Mouse (Mus musculus): Measurements from ENCODE around the gene Col6a4.

DNA sequence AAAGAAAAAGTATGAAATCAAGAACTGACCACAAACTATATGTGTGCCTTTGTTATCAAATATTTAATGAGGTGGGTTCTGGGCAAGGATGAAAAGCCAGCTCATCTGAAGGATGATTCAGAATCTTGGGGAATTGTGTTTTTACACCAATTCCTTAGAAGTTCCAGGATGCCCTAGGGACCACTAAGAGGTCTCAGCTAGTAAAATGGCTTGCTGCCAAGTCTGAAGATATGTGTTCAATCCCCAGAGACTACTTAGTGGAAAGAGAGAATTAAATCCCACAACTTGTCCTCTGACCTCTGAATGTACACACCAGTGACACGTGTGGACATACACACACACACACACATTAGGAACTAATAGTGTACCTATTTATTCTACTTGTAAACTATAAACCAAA lies 137.5 kb downstream of the Col6a4 start:
- TF ChIP-seq POLR2A (IDR thresholded peaks at IDR 0.05; ENCODE audit: borderline replicate concordance, extremely low read depth, insufficient read depth, insufficient read length, poor library complexity, severe bottlenecking) (no peak), CTCF (IDR thresholded peaks at IDR 0.05; ENCODE audit: borderline replicate concordance, extremely low read depth, insufficient read depth, insufficient read length) (no peak)

All from brain, embryonic 14.5 days (tissue).